Comparison of ENCODE assay signal across 8 mouse cellular contexts in genomic region chr17:3115380-3115974, GRCm38 (mm10). TPM values are rescaled to one million over a fixed set of nuclear protein-coding genes. Genes with fewer than 3 reads are reported as not detected.
DNase-seq lines count a peak whose midpoint lies in the region; ATAC-seq and TF ChIP-seq lines count a peak whose summit lies in the region.

No protein-coding gene starts in this region.

- H3K9ac ChIP-seq in forebrain, embryonic 12.5 days, result peak overlapping the region; percentile 98

- peaks cover 34% of the 10 kb centered on the region for H3K4me1 ChIP-seq in G1E (ENCODE audit: insufficient read depth, low read depth, low read length)
- peaks cover 36% of the 10 kb centered on the region for H3K4me1 ChIP-seq in forebrain, embryonic 12.5 days

- WGBS in forebrain, embryonic 12.5 days, result 1% methylated on average over 41 of the region's 47 CpGs

- no peak for TF ChIP-seq CTCF in G1E (IDR thresholded peaks at IDR 0.05; ENCODE audit: low read depth, low read length)

- H3K9me3 ChIP-seq in G1E (replicated peaks), result no peaks in the 10 kb centered on the region
- no peaks in the 10 kb centered on the region for H3K9me3 ChIP-seq in forebrain, embryonic 12.5 days

- H3K27me3 ChIP-seq in G1E (ENCODE audit: insufficient read depth, low read length), result no peaks in the 10 kb centered on the region
- H3K27me3 ChIP-seq in forebrain, embryonic 12.5 days, result no peaks in the 10 kb centered on the region

- ATAC-seq in G1E (ENCODE audit: extremely low read depth, insufficient number of reproducible peaks, low FRiP score, poor library complexity, severe bottlenecking), result peak; percentile 46
- ATAC-seq in forebrain, embryonic 12.5 days (ENCODE audit: low FRiP score), result peak; percentile 61

- peaks cover 28% of the 10 kb centered on the region for H3K36me3 ChIP-seq in G1E (replicated peaks)
- no peaks in the 10 kb centered on the region for H3K36me3 ChIP-seq in forebrain, embryonic 12.5 days (replicated peaks)

- peak overlapping the region; percentile 97 for H3K4me3 ChIP-seq in G1E (ENCODE audit: low read depth, low read length)
- H3K4me3 ChIP-seq in forebrain, embryonic 12.5 days (replicated peaks), result peak overlapping the region; percentile 99

- peak; percentile 30 for DNase-seq in G1E (ENCODE audit: low spot score)
- DNase-seq in c-Kit-positive CD71-positive TER-119-positive erythroid progenitor cells, embryonic 14.5 days (ENCODE audit: low spot score), result peak; percentile 45
- DNase-seq in heart, postnatal 4 days, result peak; percentile 68
- peak; percentile 71 to 75 for DNase-seq in layer of hippocampus, postnatal 10 days (ENCODE audit: low spot score in 2 of 2)
- peak; percentile 59 for DNase-seq in lung, postnatal 14 days
- DNase-seq in retina, embryonic 14.5 days (ENCODE audit: low spot score), result peak; percentile 50
- DNase-seq in thymus, postnatal 36 days, result peak; percentile 55 to 73

- peak overlapping the region; percentile 73 for H3K4me2 ChIP-seq in forebrain, embryonic 12.5 days

- H3K27ac ChIP-seq in forebrain, embryonic 12.5 days, result peak overlapping the region; percentile 98

RNA-seq across cellular contexts. Expression of gene Scaf8, which starts 0.7 kb away (rescaled TPM):
- total RNA-seq in G1E (2014; fragmentation: Nextera tagmentation) (76.5 and 79.9 TPM in 2 replicates), G1E (2017) (38.0 and 43.5 TPM in 2 replicates)
- 51.0 and 57.0 TPM in 2 replicates for polyA plus RNA-seq in G1E (2012)
- 27.6 TPM in 2 replicates for polyA plus RNA-seq in forebrain, embryonic 12.5 days (2016; fragmentation: Nextera tagmentation; extraction: Ambion mirVana)
- total RNA-seq in heart, postnatal 4 days (2021), result 10 to 100 TPM; 51.2 to 51.3 TPM
- total RNA-seq in layer of hippocampus, postnatal 10 days (2021), result 10 to 100 TPM; 58.0 to 60.2 TPM

Comparison
In these comparisons a context has a peak if more than half of its experiments do, and no peak if none do; other contexts are left out.
1. Peak in every context shown above with its lines: DNase-seq, ATAC-seq, H3K4me3 ChIP-seq and H3K27ac ChIP-seq.